Mouse (Mus musculus) neural tube, embryonic 12.5 days (tissue): ENCODE results near the gene Rpa2. TPM values are rescaled to one million over a fixed set of nuclear protein-coding genes. Genes with fewer than 3 reads are reported as not detected.

ENCODE experiments used
- ATAC-seq: fragments of 200-750 bp; cut with Nextera tagmentation; 2 replicates; pipeline ENCODE4 v1.8.0; 2017; ENCODE audit warnings: low read depth, mild to moderate bottlenecking, moderate TSS enrichment, moderate library complexity; ENCODE audit not compliant: low FRiP score
- H3K27ac ChIP-seq: fragments of 300-500 bp; sonication (generic); 2 replicates; pipeline ENCODE4 v1.5.1; 2016
- H3K27me3 ChIP-seq: fragments of 300-500 bp; sonication (generic); replicated peaks from 2 replicates; pipeline ENCODE4 v1.6.1; 2016; ENCODE audit warnings: mild to moderate bottlenecking
- H3K36me3 ChIP-seq: fragments of 300-500 bp; sonication (generic); 2 replicates; pipeline ENCODE4 v1.6.1; 2016; ENCODE audit warnings: mild to moderate bottlenecking
- H3K4me1 ChIP-seq: fragments of 300-500 bp; sonication (generic); 2 replicates; pipeline ENCODE4 v1.6.1; 2016
- H3K4me2 ChIP-seq: fragments of 300-500 bp; sonication (generic); replicated peaks from 2 replicates; pipeline ENCODE4 v1.6.1; 2016; ENCODE audit warnings: mild to moderate bottlenecking
- H3K4me3 ChIP-seq: fragments of 300-500 bp; sonication (generic); 2 replicates; pipeline ENCODE4 v1.5.1; 2016
- H3K9ac ChIP-seq: fragments of 300-500 bp; sonication (generic); 2 replicates; pipeline ENCODE4 v1.6.1; 2016; ENCODE audit warnings: mild to moderate bottlenecking
- H3K9me3 ChIP-seq: fragments of 300-500 bp; sonication (generic); 2 replicates; pipeline ENCODE4 v1.6.1; 2016; ENCODE audit warnings: mild to moderate bottlenecking
- WGBS: fragments of 180-500 bp; shearing (Covaris S2); methylation state at CpG from one replicate; pipeline ENCODE4 v1.1.7; 2016; 5-methylcytosine and 5-hydroxymethylcytosine counted together
- polyA plus RNA-seq: library from polyadenylated mRNA; unstranded; fragments of >200 nt; fragmentation: Nextera tagmentation; extraction: Ambion mirVana; gene quantifications from 2 replicates; pipeline ENCODE4 v1.2.1, GENCODE M21; 2016

Gene Rpa2
- polyA plus RNA-seq, 1 experiment from 2014 or later = 78.5 TPM

DNA sequence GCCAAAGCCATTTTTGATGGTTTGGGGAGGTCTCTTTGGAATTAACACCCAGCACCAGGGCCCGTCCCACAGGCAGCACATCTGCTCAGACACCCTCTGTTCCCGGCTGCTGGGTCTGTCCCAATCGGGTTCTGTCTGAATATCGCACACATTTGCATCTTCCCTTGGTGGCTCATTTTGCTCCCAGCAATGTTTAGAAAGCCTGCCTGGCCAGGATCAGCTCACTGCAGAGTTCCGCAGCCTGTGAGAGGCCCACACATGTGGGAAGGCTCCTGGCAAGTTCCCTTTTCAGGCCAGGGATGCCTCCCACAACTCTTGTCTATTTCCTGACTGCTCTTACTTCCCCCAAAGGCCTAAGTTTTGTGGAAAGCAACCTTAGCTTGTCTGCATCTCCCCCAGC lies 41.5 kb downstream of the Rpa2 start:
- no peaks in the 10 kb centered on the region for H3K27me3 ChIP-seq
- H3K4me3 ChIP-seq = no peak overlapping the region
- no peak overlapping the region for H3K4me2 ChIP-seq
- no peaks in the 10 kb centered on the region for H3K36me3 ChIP-seq
- H3K27ac ChIP-seq = no peak overlapping the region
- H3K9ac ChIP-seq = no peak overlapping the region
- no peak for ATAC-seq
- no peaks in the 10 kb centered on the region for H3K9me3 ChIP-seq
- WGBS = 88% methylated on average over 5 of the region's 5 CpGs
- no peaks in the 10 kb centered on the region for H3K4me1 ChIP-seq

GRCm38 (mm10) chr4:132816404-132816803 lies 48.3 kb downstream of the Rpa2 start:
- no peak for ATAC-seq

GRCm38 (mm10) chr4:132816855-132817254 lies 48.7 kb downstream of the Rpa2 start:
- peaks cover 18% of the 10 kb centered on the region for H3K9me3 ChIP-seq
- no peaks in the 10 kb centered on the region for H3K4me1 ChIP-seq
- no peak overlapping the region for H3K4me2 ChIP-seq
- H3K9ac ChIP-seq = no peak overlapping the region
- no peak overlapping the region for H3K27ac ChIP-seq
- 63% methylated on average over 2 of the region's 2 CpGs for WGBS
- H3K4me3 ChIP-seq = no peak overlapping the region
- no peaks in the 10 kb centered on the region for H3K27me3 ChIP-seq
- H3K36me3 ChIP-seq = no peaks in the 10 kb centered on the region
- no peak for ATAC-seq

More at GRCm38 (mm10) chr4:132816404-132816803, 48.3 kb downstream of the Rpa2 start:
- Histone ChIP-seq H3K27me3 (no peaks in the 10 kb centered on the region), H3K4me1 (no peaks in the 10 kb centered on the region), H3K4me2 (no peak overlapping the region), H3K9ac (no peak overlapping the region), H3K4me3 (no peak overlapping the region), H3K36me3 (no peaks in the 10 kb centered on the region), H3K9me3 (peaks cover 18% of the 10 kb centered on the region), H3K27ac (no peak overlapping the region)
- WGBS = 86% methylated on average over 7 of the region's 7 CpGs

GRCm38 (mm10) chr4:132818442-132818841 lies 50.3 kb downstream of the Rpa2 start:
- peaks cover 18% of the 10 kb centered on the region for H3K9me3 ChIP-seq
- H3K4me2 ChIP-seq = no peak overlapping the region
- H3K4me3 ChIP-seq = no peak overlapping the region
- H3K27me3 ChIP-seq = no peaks in the 10 kb centered on the region
- no peak for ATAC-seq
- H3K9ac ChIP-seq = no peak overlapping the region
- no peaks in the 10 kb centered on the region for H3K4me1 ChIP-seq
- no peaks in the 10 kb centered on the region for H3K36me3 ChIP-seq
- WGBS = 62% methylated on average over 2 of the region's 2 CpGs
- H3K27ac ChIP-seq = no peak overlapping the region

DNA sequence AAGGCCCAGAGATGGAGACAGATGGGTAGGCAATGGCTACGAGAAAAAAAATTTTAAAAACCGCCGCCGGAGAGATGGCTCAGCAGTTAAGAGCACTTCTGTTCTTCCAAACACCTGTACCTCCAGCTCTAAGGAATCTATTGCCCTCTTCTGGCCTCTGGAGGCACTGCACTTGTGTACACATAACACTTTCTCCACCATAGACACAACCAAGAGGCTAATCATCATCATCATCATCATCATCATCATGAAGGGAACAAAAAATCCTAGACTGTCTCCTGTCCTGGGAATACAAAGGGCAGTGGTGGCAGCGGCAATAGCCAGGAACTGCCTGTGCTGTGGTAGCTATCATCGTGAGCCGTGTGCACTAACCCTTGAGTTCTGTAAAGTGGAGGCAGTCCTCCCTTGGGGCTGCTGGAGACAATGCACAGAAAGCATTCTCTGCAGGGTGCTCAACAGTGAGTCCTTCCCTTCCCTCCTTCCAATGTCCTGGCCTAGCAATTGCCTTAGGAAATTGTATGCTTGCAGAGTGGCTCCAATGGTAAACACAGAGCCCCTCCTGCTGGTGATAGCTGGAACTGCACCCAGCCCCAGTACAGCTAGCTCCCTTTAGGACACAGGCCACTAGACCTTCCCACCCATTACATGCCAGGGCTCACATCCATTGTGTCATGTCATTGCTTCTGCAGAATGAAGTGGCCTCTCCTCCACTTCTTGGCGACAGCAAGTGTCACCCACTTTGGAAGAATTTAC lies 55.7 kb downstream of the Rpa2 start:
- H3K4me1 ChIP-seq = no peaks in the 10 kb centered on the region
- 77% methylated on average over 8 of the region's 8 CpGs for WGBS

More for the DNA sequence above, 55.7 kb downstream of the Rpa2 start:
- Histone ChIP-seq H3K4me3 (no peak overlapping the region), H3K9ac (no peak overlapping the region), H3K27me3 (no peaks in the 10 kb centered on the region), H3K4me2 (no peak overlapping the region), H3K9me3 (peaks cover 18% of the 10 kb centered on the region), H3K27ac (no peak overlapping the region), H3K36me3 (peaks cover 43% of the 10 kb centered on the region)
- no peak for ATAC-seq

Other genes with a start within 250 kb of the Rpa2 start
- gene Atpif1, start 234.7 kb upstream of the Rpa2 start, polyA plus RNA-seq = 1,288 and 1,313 TPM in 2 replicates
- 167 and 191 TPM in 2 replicates for gene Dnajc8, start 232.8 kb upstream of the Rpa2 start, polyA plus RNA-seq
- 0.64 and 0.66 TPM in 2 replicates for gene Ptafr, start 204.3 kb upstream of the Rpa2 start, polyA plus RNA-seq
- gene Eya3, start 129.3 kb upstream of the Rpa2 start, polyA plus RNA-seq = 23.7 and 26.1 TPM in 2 replicates
- gene Xkr8, start 35.8 kb upstream of the Rpa2 start, polyA plus RNA-seq = 3.4 and 3.6 TPM in 2 replicates
- gene Smpdl3b, start 11.1 kb upstream of the Rpa2 start, polyA plus RNA-seq = 1.0 and 1.5 TPM in 2 replicates
- gene Themis2, start 28.1 kb downstream of the Rpa2 start, polyA plus RNA-seq = 0.74 and 0.79 TPM in 2 replicates
- 53.3 and 62.5 TPM in 2 replicates for gene Ppp1r8, start 74.8 kb downstream of the Rpa2 start, polyA plus RNA-seq
- gene Stx12, start 116.2 kb downstream of the Rpa2 start, polyA plus RNA-seq = 108 and 110 TPM in 2 replicates
- gene Fam76a, start 154.2 kb downstream of the Rpa2 start, polyA plus RNA-seq = 27.3 and 29.6 TPM in 2 replicates
- gene Fgr, start 205.8 kb downstream of the Rpa2 start, polyA plus RNA-seq = 0.22 and 0.28 TPM in 2 replicates
- 10.5 TPM in 2 replicates for gene Ahdc1, start 242.9 kb downstream of the Rpa2 start, polyA plus RNA-seq